ENCODE assay signal across 26 mouse cellular contexts in the genomic region with DNA sequence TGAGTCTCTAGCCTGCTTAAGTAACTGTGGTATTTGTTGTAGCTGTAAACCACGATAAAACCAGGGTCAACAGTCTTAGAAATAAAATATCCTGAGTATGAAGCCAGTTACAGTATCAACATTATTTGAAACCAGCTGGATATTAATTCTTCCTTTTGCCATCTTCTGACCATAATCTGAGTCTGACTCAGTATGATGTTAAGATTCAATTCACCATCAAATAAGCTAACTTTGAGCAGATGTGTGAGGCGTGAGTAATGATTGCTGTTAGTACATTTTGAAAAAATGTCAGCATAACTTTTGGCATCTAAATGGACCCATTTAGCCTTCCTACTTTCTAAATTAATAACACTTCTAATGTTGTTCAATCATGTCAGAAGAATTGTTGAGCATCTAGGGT.
"Had no signal": no experiment of that assay in that cellular context is flagged by ENCODE, and none has a peak within 500 bp of the region (broad histone marks: within the 10 kb centered on the region; RNA-seq: fewer than 3 reads in every experiment).

No protein-coding gene starts in this region.

- H3K27me3 ChIP-seq: heart, embryonic 13.5 days; heart, embryonic 15.5 days; hindbrain, embryonic 12.5 days; intestine, embryonic 15.5 days; limb, embryonic 13.5 days; limb, embryonic 15.5 days; liver, embryonic 12.5 days had no signal

- H3K4me2 ChIP-seq: heart, embryonic 11.5 days; heart, embryonic 13.5 days; heart, embryonic 15.5 days; hindbrain, embryonic 12.5 days; hindbrain, embryonic 14.5 days; intestine, embryonic 15.5 days; limb, embryonic 13.5 days; limb, embryonic 15.5 days; liver, embryonic 12.5 days had no signal

- H3K36me3 ChIP-seq: heart, embryonic 13.5 days; heart, embryonic 15.5 days; hindbrain, embryonic 12.5 days; intestine, embryonic 15.5 days; limb, embryonic 13.5 days; limb, embryonic 15.5 days; liver, embryonic 12.5 days had no signal

- H3K27ac ChIP-seq: heart, adult 2 months; heart, embryonic 13.5 days; heart, embryonic 15.5 days; hindbrain, embryonic 12.5 days; hindbrain, embryonic 14.5 days; intestine, embryonic 15.5 days; layer of hippocampus, adult 2 months; left cerebral cortex, adult 2 months; limb, embryonic 13.5 days; limb, embryonic 15.5 days; liver, embryonic 12.5 days had no signal

- H3K9me3 ChIP-seq: heart, embryonic 15.5 days; hindbrain, embryonic 12.5 days; intestine, embryonic 15.5 days; limb, embryonic 13.5 days; limb, embryonic 15.5 days had no signal

- ATAC-seq: hindbrain, embryonic 16.5 days; inflammation-experienced regulatory T-cells, adult 6 months; intestine, embryonic 15.5 days; intestine, postnatal 0 days; liver, embryonic 12.5 days had no signal

- H3K4me1 ChIP-seq: heart, embryonic 13.5 days; heart, embryonic 15.5 days; hindbrain, embryonic 12.5 days; intestine, embryonic 15.5 days; limb, embryonic 13.5 days; limb, embryonic 15.5 days; liver, embryonic 12.5 days had no signal

- H3K4me3 ChIP-seq: heart, adult 2 months; heart, embryonic 13.5 days; heart, embryonic 15.5 days; hindbrain, embryonic 12.5 days; intestine, embryonic 15.5 days; layer of hippocampus, adult 2 months; left cerebral cortex, adult 2 months; limb, embryonic 13.5 days; limb, embryonic 15.5 days; liver, embryonic 12.5 days had no signal

- H3K9ac ChIP-seq: heart, embryonic 13.5 days; heart, embryonic 15.5 days; hindbrain, embryonic 12.5 days; hindbrain, embryonic 14.5 days; intestine, embryonic 15.5 days; limb, embryonic 13.5 days; limb, embryonic 15.5 days; liver, embryonic 12.5 days had no signal

- DNase-seq: gastrocnemius, postnatal 14 days; gastrocnemius, postnatal 36 days; heart, adult 11 months; heart, adult 2 months; heart, postnatal 14 days; heart, postnatal 36 days; kidney, adult 18-20 months; kidney, adult 8-10 months; kidney, postnatal 10 days; kidney, postnatal 25 days; kidney, postnatal 4 days; left cerebral cortex, postnatal 4 days had no signal
